Mouse (Mus musculus) midbrain, embryonic 16.5 days (tissue): Measurements from ENCODE around the gene Themis3. TPM values are rescaled to one million over a fixed set of nuclear protein-coding genes. Genes with fewer than 3 reads are reported as not detected.
"Not testable (repeated sequence)": the region's sequence is repeated elsewhere in the genome, so short reads cannot be mapped to it uniquely, and the experiment has no call there.

Experiments used
- ATAC-seq: fragments of 200-750 bp; cut with Nextera tagmentation; 2 replicates; pipeline ENCODE4 v1.8.0; 2017; ENCODE audit warnings: moderate TSS enrichment
- H3K27ac ChIP-seq: fragments of 300-500 bp; sonication (generic); 2 replicates; pipeline ENCODE4 v1.5.1; 2014; ENCODE audit warnings: mild to moderate bottlenecking, low read length, mixed read lengths
- H3K27me3 ChIP-seq: fragments of 300-500 bp; sonication (generic); 2 replicates; pipeline ENCODE4 v1.6.1; 2014; ENCODE audit warnings: low read depth, low read length, mixed read lengths; ENCODE audit not compliant: control insufficient read depth, insufficient read depth
- H3K36me3 ChIP-seq: fragments of 300-500 bp; sonication (generic); 2 replicates; pipeline ENCODE4 v1.6.1; 2014; ENCODE audit warnings: mild to moderate bottlenecking, low read length, moderate library complexity, mixed read lengths; ENCODE audit not compliant: control insufficient read depth, insufficient read depth
- H3K4me1 ChIP-seq: fragments of 300-500 bp; sonication (generic); 2 replicates; pipeline ENCODE4 v1.6.1; 2014; ENCODE audit warnings: mild to moderate bottlenecking, low read length, mixed read lengths; ENCODE audit not compliant: control insufficient read depth, insufficient read depth
- H3K4me2 ChIP-seq: fragments of 300-500 bp; sonication (generic); 2 replicates; pipeline ENCODE4 v1.6.1; 2014; ENCODE audit warnings: mild to moderate bottlenecking, low read length, mixed read lengths
- H3K4me3 ChIP-seq: fragments of 300-500 bp; sonication (generic); 2 replicates; pipeline ENCODE4 v1.5.1; 2014; ENCODE audit warnings: low read depth, mild to moderate bottlenecking, low read length, moderate library complexity, mixed read lengths
- H3K9ac ChIP-seq: fragments of 300-500 bp; sonication (generic); 2 replicates; pipeline ENCODE4 v1.6.1; 2014; ENCODE audit warnings: low read depth, low read length, mixed read lengths
- H3K9me3 ChIP-seq: fragments of 300-500 bp; sonication (generic); replicated peaks from 2 replicates; pipeline ENCODE4 v1.6.1; 2014; ENCODE audit warnings: mild to moderate bottlenecking, low read length, mixed read lengths; ENCODE audit not compliant: control insufficient read depth, poor library complexity, severe bottlenecking
- WGBS: fragments of 180-500 bp; shearing (Covaris S2); extraction: QIAGEN DNeasy Blood & Tissue Kit; methylation state at CpG from one replicate; pipeline ENCODE4 v1.1.7; 2014; 5-methylcytosine and 5-hydroxymethylcytosine counted together
- polyA plus RNA-seq: library from polyadenylated mRNA; unstranded; fragments of >200 nt; fragmentation: Nextera tagmentation; extraction: Ambion mirVana; gene quantifications from 2 replicates; pipeline ENCODE4 v1.2.1, GENCODE M21; 2015

The Themis3 gene
- polyA plus RNA-seq, 1 experiment from 2014 or later: not detected

DNA sequence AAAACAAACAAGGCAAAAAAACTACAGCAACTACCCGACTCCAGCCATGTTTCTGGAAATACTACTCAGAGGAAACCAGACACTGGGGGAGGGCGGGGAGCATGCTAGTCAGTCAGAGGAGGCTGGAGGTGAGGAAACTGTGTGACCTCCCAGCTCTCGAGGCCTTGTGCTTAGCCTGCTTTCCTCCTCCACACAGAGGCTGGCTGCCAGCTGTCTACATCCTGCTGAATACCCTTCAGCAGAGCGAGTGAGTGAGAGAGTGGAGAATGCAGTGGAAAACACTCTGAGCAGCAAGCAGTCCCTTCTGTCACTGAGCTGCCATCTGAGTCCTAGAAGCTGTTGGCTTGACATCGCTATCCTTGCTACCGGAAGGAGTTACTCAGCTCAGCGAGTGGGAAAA, 30.2 kb downstream of the Themis3 start:
- H3K27me3 ChIP-seq: no peaks in the 10 kb centered on the region
- WGBS: 81% methylated on average over 7 of the region's 7 CpGs
- H3K4me2 ChIP-seq: no peak overlapping the region
- no peak for ATAC-seq
- H3K4me3 ChIP-seq: no peak overlapping the region
- no peaks in the 10 kb centered on the region for H3K36me3 ChIP-seq
- H3K9ac ChIP-seq: no peak overlapping the region
- no peaks in the 10 kb centered on the region for H3K9me3 ChIP-seq
- H3K4me1 ChIP-seq: no peaks in the 10 kb centered on the region
- no peak overlapping the region for H3K27ac ChIP-seq

DNA sequence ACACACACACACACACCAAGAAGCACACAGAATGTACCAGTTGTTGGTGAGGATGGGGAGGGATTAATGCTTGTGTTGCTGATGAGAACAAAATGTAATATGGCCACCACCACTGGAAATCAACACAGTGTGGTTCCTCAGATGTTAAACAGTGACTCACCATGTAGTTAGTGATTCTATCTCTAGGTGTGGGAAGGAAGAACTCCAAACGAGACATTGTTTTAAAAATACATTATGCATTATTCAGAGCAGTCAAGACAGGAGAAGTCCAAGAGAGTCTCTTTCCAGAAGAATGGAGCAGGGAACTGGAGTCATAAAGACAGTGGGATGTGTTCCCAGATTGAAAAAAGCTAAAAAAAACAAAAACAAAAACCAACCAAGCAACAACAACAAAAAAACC, 30.9 kb downstream of the Themis3 start:
- H3K4me1 ChIP-seq: no peaks in the 10 kb centered on the region
- no peak overlapping the region for H3K9ac ChIP-seq
- no peaks in the 10 kb centered on the region for H3K27me3 ChIP-seq
- WGBS: 79% methylated on average over 1 of the region's 1 CpGs
- H3K4me3 ChIP-seq: no peak overlapping the region
- ATAC-seq: no peak
- no peaks in the 10 kb centered on the region for H3K36me3 ChIP-seq
- no peaks in the 10 kb centered on the region for H3K9me3 ChIP-seq
- no peak overlapping the region for H3K4me2 ChIP-seq
- H3K27ac ChIP-seq: no peak overlapping the region

DNA sequence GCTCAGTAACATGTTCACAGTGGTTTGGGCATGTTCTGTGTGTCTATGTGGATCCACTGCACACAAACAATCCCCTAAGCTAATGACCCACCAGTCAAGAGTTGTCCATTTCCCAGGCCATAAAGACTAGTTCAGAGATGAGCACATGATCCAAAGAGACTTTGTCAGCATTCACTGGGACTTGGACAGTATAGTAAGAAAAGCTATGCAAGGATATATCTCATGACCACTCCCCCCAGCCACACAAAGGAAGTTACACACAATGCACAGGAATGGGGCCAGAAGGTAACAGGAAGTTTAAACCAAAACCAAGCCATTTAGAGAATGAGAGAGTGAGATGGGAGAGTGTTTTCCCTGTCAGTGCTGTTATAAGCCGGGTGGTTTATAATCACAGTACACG, 33.0 kb downstream of the Themis3 start:
- no peak for ATAC-seq
- Histone ChIP-seq H3K9me3 (no peaks in the 10 kb centered on the region), H3K27ac (no peak overlapping the region), H3K4me1 (no peaks in the 10 kb centered on the region), H3K4me2 (no peak overlapping the region), H3K9ac (no peak overlapping the region), H3K27me3 (no peaks in the 10 kb centered on the region), H3K4me3 (no peak overlapping the region), H3K36me3 (no peaks in the 10 kb centered on the region)
- WGBS: 83% methylated on average over 2 of the region's 2 CpGs

DNA sequence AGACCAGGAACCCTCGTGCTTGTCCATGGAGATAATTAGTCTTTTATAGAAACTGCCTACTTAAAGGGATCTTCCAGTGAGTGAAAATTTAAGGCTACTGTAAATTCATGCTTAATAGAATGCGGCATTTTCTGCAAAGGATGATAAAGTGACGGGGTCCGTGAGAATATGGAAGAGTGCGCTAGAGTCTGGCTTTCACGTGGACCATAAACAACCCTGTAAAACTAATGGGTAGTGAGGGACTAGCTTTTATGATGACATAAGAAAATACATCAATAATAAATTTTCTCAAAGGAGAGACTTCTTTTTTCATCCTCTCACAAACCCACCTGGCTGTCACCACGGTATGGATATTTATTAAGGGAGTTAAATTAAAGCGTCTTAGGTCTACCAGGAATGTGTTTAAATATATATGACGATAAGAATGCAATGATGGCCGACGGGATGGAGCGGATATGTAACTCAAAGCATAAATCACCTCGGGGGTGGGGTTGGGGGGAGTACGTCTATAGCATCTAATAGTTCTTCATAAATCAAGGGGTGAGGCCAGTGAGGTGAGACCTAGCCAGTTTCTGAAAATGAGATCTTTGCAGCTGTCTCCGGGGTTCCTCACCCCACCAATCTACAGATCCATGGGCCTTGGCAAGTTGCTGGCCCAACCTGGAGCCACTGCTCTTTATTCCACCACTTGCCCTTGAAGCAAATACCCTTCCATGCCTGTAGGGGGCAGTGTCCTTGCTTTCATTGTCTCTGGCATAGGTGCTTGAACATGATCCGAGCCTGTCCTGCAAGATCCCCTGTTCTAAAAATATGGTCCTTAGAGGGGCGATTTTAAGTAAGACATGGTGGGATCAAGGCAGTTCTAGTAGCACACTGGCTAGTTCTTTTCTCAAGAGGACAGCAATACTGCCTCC, 35.8 kb downstream of the Themis3 start:
- ATAC-seq: no peak
- 86% methylated on average over 17 of the region's 17 CpGs for WGBS
- Histone ChIP-seq H3K4me3 (no peak overlapping the region), H3K27me3 (no peaks in the 10 kb centered on the region), H3K4me2 (no peak overlapping the region), H3K9me3 (no peaks in the 10 kb centered on the region), H3K36me3 (no peaks in the 10 kb centered on the region), H3K9ac (no peak overlapping the region), H3K4me1 (no peaks in the 10 kb centered on the region), H3K27ac (no peak overlapping the region)

DNA sequence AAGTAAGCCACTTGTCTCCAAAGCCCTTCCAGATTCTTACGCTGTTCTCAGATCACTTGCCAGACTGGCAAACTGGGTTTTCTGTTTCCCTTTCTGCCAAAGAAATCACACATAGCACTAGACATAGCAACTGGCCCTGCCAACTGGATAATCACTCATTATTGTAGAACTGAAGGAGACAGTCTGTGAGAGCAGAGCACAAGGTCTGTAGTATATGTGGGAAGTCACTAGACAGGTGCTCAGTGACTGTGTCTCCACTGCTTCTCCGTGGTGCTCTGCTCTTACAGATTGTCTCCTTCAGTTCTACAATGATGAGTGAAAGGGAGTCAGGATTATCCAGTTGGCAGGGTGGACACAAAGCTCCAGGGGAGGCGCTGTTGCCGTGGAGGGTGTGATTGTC, 41.7 kb downstream of the Themis3 start:
- Histone ChIP-seq H3K27ac (no peak overlapping the region), H3K9me3 (no peaks in the 10 kb centered on the region), H3K9ac (no peak overlapping the region), H3K36me3 (no peaks in the 10 kb centered on the region), H3K4me1 (no peaks in the 10 kb centered on the region), H3K4me3 (no peak overlapping the region), H3K4me2 (no peak overlapping the region), H3K27me3 (no peaks in the 10 kb centered on the region)
- ATAC-seq: no peak
- 73% methylated on average over 4 of the region's 4 CpGs for WGBS

DNA sequence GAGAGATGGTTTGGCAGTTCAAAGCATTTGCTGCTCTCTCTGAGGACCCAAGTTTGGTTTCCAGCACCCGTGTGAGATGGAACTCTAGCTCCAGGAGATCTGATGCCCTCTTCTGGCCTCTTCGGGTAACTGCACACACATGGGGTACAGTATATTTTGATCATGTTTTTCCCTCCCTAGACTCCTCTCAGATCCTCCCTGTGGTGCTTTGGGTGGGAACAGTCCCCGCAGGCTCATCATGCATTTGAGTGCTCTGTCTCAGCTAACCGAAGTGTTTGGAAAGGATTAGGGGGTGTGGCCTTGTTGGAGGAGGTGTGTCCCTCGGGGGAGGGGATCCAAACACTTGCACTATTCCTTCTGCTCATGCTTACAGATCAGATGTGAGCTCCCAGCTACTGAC, 43.9 kb downstream of the Themis3 start:
- 87% methylated on average over 5 of the region's 5 CpGs for WGBS
- no peak for ATAC-seq
- H3K4me3 ChIP-seq: no peak overlapping the region
- no peaks in the 10 kb centered on the region for H3K27me3 ChIP-seq
- H3K27ac ChIP-seq: no peak overlapping the region
- H3K9me3 ChIP-seq: no peaks in the 10 kb centered on the region
- H3K9ac ChIP-seq: no peak overlapping the region
- no peak overlapping the region for H3K4me2 ChIP-seq
- H3K36me3 ChIP-seq: no peaks in the 10 kb centered on the region
- no peaks in the 10 kb centered on the region for H3K4me1 ChIP-seq

DNA sequence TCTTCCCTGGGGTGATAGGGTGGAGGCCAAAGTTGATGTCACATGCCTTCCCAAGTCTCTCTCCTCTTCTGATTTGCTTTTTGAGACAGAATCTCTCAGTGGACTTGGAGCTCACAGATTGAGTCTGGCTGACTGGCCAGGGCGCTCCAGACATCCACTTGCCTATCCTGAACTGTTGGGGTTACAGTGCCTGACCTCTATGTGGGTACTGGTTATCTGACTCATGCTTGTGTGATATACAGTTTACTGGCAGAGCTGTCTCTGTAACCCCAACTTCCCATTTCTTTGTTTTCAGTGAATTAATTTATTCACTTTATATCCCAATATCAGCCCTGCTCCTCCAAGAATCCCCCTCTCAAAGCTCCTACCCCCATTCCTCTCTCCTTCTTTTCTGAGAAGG, 62.1 kb downstream of the Themis3 start:
- Histone ChIP-seq H3K36me3 (no peaks in the 10 kb centered on the region), H3K4me3 (no peak overlapping the region), H3K27me3 (no peaks in the 10 kb centered on the region), H3K9me3 (no peaks in the 10 kb centered on the region; the same call in 1 of the 2 replicates), H3K4me1 (no peaks in the 10 kb centered on the region), H3K27ac (no peak overlapping the region), H3K9ac (no peak overlapping the region), H3K4me2 (no peak overlapping the region)
- 94% methylated on average over 1 of the region's 1 CpGs for WGBS
- ATAC-seq: no peak

DNA sequence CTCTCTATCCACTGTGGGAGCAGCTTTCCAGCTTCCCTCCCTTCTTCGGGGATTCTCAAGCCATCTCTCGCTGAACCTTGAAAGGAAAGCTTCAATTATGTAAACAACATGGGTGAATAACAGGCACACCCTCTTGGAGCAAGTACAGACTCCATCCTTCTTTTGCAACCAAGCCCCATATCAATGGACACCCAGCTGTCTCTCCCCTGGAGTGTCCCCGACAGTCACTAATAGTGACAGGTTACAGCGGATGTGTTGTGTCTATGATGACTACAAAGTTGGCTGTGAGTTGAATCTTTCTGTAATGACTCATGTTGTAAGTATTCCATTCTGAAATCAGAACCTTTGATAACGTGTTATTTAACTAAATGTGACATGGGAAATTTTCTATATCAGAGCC, 71.0 kb downstream of the Themis3 start:
- Histone ChIP-seq H3K9me3 (no peaks in the 10 kb centered on the region), H3K4me3 (no peak overlapping the region), H3K4me2 (no peak overlapping the region), H3K36me3 (no peaks in the 10 kb centered on the region), H3K9ac (no peak overlapping the region), H3K27me3 (no peaks in the 10 kb centered on the region), H3K4me1 (peaks cover 8% of the 10 kb centered on the region), H3K27ac (no peak overlapping the region)
- 83% methylated on average over 5 of the region's 5 CpGs for WGBS
- ATAC-seq: no peak

DNA sequence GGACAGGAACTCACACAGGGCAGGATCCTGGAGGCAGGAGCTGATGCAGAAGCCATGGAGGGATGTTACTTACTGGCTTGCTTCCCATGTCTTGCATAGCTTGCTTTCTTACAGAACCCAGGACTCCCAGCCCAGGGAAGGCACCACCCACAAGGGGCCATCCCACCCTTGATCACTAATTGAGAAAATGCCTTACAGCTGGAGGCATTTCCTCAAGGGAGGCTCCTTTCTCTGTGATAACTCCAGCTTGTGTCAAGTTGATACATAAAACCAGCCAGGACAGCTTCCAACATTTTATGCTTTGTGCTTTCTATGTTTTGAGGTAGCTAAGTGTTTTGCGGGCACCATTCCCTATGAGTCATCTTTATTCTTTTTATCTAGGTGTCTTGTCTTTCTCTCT, 71.8 kb downstream of the Themis3 start:
- H3K4me2 ChIP-seq, H3K4me3 ChIP-seq, H3K9ac ChIP-seq, H3K27ac ChIP-seq, H3K36me3 ChIP-seq, ATAC-seq, H3K9me3 ChIP-seq, H3K27me3 ChIP-seq: not testable (repeated sequence)
- peaks cover 14% of the 10 kb centered on the region for H3K4me1 ChIP-seq
- 94% methylated on average over 1 of the region's 1 CpGs for WGBS
